Mouse (Mus musculus) v-Abl transformed pro-B cells (cell line): ENCODE results near the gene Cnot6.

Experiments
- in situ Hi-C, 2 experiments: fragments of 400-800 bp; cut with MboI; formaldehyde crosslinking; loops; one replicate each; pipeline ENCODE4 v1.15.1; 2025; ENCODE audit not compliant: unreplicated experiment in 2 of 2

Cnot6 gene

DNA sequence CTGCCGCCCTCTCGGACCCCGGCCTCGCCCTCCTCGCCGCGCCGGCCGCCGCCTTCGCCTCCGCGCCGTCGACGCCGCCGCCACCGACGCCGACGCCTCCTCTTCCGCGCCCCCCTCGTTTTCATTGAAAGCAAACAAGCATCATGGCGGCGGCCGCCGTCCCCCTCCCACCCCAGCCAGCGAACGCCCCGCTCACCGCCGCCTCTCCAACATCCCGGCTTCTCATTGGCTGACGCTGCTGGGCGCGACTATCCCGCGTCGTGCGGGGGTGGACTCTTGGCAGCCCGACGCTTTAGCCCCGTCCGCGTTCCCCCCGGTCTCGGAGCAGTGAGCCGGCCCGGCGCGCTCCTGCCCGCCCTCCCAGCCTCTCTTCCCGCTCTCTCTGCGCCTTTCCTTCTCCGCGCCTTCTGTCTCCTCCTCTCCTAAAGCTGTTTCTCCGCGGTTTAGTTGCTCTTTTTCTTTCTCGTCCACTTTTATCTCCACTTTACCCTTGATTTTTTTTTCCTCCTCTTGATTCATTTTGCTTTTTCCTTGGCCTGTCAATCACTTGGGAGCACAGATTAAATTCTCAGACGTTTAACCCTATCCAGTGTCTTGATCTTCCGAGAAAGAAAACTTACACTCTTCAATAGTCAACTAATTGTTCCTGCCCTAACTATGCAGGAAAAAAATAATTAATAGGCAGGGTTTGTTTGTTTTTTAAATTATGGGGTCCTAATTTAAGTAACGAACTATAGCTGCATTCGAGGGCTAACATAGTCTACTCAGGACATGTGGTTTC lies at the start of gene Cnot6:
Gene Cnot6, minus strand, starts transcription at position 169 of the 781 bp plus-strand sequence.
- in situ Hi-C loops = loop anchor here in 1 of 2 experiments (25.0 kb wide), 2 partner anchors 425 to 925 kb away; partner anchors contain the start of gene Tbc1d9b

DNA sequence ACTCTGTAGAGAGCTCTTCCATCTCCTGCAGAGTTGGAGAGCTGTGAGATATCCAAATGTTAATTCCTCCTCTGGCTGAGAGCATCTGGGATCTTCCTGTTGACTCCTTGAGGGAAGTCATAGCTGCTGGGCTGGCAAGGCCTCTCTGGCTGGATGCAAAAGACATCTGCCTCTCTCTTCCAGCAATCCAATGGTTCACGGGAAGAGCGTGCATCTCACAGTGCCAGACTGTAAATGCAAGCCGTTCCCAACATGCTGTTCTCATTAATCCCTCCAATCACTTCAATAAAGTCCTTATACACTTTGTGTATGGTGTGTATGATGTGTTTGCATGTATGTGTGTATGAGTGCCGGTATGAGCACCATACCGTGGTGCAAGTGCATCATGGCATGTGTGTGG lies 48.6 kb upstream of the Cnot6 start:
- in situ Hi-C loops = no loop called here

DNA sequence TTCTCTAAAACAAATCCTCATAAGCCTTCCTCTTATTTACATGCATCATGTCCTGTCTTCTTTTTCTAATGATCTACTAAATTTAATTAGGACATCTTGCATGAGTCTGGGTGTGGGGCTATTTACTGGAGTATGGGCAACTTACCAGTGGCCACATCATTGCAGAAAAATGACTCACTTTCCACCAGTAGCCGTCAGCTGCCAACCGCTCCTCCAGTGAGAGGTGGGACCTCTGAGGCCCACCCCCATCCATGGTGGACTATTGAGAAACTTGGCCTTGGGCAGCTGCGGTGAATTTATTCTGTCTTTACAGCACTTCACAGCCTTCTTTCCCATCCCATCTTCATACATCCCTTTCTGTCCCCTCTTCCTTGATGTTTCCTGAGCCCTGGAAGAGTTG lies 45.6 kb upstream of the Cnot6 start:
- in situ Hi-C loops = no loop called here

DNA sequence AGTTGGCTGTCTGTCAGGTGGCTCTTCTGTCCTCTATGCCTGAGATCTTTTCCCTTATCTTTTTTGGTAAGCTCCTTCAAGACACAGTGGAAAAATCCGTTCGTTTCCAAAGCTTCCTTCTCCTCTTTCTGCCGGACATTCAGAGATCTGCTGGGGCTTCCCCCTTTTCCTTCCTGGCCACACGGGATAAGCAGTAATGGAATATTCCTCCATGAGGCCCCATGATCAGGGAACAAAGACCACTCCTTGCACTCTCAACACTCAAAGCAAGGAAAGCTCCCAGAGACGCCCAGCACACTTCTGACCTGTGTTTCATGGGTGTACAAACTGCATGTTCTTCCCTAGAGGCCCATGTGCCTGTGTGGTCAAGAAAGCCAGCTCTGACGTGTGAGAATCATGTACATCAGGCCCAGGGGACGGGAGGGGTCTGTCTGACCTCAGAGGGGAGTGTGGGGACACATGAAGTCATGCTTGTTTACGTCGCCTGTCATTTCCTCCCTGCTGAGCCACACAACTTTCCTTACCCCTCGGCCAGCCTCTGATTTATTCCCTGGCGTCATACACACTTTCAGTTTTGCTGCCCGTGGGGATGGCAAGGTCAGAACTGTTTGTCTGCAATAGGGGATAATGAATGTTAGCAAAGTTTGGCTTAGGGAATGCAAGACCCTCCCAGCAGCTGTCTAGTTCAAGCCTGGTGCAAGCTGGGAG lies 42.6 kb upstream of the Cnot6 start:
- in situ Hi-C loops = no loop called here

DNA sequence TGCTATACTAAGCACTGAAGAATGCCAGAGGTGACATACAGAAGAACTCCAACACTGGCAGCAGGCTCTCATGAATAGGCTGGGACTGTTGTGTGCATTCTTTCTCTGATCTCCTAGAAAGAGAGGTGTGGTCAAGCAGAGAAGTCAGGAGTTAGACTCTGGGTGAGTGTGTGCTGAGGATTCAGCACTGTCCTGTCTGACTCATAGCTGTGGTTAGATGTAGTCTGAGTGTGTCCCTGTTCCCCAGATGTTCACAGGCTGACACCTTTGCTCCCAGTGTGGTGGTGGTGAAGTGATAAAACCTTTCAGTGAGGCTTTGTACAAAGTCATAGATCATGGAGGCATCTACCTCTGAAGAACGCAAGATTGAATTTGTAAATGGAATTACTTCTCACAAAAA lies 34.2 kb upstream of the Cnot6 start:
- in situ Hi-C loops = loop anchor here in 1 of 2 experiments (25.0 kb wide), 1 partner anchor 216 kb away; no protein-coding TSS in a partner anchor

DNA sequence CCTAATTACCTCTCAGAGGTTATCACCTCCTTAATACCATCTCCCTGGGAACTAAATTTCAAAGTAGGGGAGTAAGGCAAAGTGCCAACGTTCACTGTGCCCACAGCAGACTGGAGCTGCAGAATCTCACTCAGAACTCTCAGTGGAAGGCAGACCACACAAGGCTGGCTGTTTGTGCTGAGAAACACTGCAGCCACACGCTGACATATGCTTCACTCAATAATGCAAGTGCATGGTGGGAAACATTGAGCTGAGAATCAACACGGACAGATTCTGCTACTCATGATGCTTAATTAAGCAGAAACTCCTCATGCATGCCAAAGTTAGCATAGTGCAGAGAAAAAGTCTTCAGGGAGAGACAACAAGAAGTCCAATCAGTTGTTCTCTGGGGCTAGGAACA lies 33.3 kb upstream of the Cnot6 start:
- in situ Hi-C loops = loop anchor here in 1 of 2 experiments (25.0 kb wide), 1 partner anchor 216 kb away; no protein-coding TSS in a partner anchor

DNA sequence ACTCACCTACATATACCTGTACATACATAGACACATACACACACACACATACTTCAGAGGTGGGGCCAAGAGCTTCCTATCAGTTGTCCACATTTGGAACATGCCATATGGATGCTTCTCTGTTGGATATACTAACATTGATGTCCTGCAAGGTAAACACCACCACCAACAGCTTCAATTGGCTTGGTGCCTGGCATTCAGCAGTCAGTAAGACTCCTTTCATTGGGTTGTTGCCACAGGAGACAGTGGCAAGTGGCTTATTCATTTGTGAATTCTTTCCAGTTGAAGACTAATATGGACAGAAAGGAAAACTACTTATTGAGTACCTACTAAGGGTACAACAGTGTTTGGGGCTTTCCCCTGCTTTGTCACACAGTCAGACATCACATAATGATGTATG lies 32.5 kb upstream of the Cnot6 start:
- in situ Hi-C loops = loop anchor here in 1 of 2 experiments (25.0 kb wide), 1 partner anchor 217 kb away; no protein-coding TSS in a partner anchor

DNA sequence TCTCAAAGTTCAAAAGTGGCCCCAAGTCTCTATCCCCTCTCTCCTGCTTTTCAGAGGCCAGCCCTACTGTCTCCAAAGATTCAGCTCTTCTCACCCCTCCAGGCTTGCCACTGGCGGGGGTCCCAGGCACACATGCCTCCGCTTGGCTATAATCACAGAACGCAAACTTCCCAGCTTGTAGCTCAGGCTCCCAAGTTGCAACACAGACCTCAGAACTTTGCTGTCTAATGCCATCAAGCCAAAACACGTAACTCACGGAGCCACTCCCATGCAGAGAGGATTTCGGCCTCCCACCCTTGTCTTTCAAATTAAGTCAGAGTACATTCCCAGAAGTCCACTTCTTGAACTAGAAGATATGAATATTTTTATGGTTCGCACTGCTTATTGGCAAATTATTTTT lies 31.1 kb upstream of the Cnot6 start:
- in situ Hi-C loops = loop anchor here in 1 of 2 experiments (25.0 kb wide), 1 partner anchor 219 kb away; no protein-coding TSS in a partner anchor

DNA sequence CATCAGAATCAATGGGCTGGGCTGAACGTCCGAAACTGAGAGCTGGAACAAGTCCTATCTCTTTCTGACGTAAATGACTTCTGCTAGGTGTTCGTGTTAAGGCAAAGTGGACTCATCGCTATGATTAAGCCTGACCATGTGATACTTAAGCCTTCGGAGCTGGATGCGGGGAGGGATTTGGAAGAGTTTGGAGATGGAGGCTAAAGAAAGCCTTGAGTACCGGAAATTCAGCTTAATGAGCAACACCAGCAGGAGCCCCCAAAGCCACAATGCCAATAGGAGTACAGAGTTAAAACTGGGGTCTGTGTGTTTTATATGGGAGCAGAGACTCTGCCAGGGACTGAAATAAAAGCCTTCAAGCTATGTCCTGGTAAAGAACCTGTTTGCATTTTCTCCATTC lies 29.7 kb upstream of the Cnot6 start:
- in situ Hi-C loops = loop anchor here in 1 of 2 experiments (25.0 kb wide), 1 partner anchor 220 kb away; no protein-coding TSS in a partner anchor

DNA sequence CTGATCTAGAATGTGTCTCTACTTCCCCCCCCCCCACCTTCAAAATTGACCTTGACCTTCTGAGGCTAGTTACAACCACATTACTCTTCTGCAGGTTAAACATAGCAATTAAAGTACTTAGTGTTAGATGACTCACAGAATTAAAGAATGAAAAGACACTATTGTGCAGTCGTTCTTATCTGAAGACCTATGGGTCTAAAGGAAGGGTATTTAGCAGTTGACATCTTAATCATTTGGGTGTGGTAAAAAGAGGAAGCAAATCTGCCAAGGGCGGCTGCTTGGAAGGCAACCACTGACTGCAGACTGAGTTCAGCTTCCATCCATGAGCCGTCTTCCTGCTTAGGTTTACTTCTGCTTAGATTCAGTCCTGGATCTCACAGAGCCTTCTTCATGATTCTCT lies 27.3 kb upstream of the Cnot6 start:
- in situ Hi-C loops = loop anchor here (5.0 to 25.0 kb wide), 3 partner anchors 93 to 223 kb away; no protein-coding TSS in a partner anchor

DNA sequence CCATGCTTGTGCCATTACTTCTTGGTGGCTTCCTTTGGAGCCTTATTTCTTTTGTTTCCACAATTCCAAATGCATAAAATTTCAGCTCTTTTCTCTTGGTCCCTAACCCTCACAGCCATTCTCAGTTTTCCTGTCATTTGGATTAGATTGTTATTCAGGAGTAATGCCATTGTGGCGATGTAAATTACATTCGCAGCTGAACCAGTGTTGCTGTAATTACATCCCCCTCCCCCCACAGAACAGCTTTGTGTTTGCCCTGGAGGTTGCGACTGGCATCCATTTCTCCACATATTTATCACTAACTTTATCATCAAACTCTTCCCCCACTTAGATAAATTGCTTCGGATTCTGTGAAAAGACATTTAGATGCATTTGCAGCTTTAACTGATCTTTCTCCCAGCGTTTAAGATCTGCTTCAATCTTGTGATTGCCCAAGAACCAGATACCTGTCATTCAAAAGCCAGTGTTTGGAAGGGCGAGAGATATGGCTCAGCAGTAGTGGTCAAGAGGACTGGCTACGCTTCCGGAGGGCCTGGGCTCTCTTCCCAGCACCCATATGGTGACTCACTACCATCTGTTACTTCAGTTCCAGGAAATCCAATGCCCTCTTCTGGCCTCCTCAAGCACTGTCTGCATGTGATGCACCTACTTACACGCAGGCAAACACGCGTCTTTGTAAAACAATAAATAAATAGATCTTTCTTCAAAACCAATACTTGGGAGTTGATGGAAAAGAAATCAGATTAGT lies 26.3 kb upstream of the Cnot6 start:
- in situ Hi-C loops = loop anchor here (5.0 to 25.0 kb wide), 3 partner anchors 93 to 223 kb away; no protein-coding TSS in a partner anchor

DNA sequence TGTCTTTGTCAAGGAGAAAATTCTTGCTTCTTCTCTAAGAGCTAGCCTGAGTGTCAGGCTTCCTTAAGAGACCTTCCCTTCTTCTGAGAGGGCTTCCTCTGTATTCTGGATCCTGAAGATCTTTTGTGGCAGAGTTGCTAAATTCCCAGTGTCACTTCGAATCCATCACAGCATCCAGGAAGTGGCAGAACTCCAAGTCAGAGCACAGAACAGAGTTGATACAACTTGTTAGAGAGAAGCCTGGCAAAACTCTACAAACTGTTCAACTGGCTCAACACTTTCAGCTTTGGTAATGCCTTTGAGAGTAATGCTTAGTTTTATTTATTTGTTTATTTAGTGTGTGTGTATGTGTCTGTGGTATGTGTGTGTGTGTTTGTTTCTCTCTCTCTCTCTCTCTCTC lies 25.1 kb upstream of the Cnot6 start:
- in situ Hi-C loops = loop anchor here (5.0 to 25.0 kb wide), 3 partner anchors 95 to 225 kb away; no protein-coding TSS in a partner anchor

DNA sequence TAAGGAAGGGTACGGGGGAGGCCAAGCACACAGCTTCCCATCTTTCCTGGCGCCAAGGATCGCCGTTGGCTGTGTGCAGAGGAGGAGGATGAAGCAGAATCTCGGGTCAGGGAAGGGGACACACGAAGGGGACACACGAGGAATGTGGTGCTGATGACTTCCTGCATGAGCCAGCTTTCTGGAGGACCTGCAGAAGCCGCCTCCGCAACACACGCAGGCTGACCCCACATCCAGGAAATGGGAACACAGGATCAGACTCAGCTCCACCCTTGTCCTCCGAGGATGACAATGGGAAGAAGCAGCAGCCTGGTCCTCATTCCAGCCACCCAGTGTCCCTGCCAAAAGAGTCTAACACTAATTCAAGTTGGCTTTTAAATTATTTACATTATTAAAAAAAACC lies 22.2 kb upstream of the Cnot6 start:
- in situ Hi-C loops = loop anchor here (5.0 to 25.0 kb wide), 3 partner anchors 98 to 228 kb away; no protein-coding TSS in a partner anchor

DNA sequence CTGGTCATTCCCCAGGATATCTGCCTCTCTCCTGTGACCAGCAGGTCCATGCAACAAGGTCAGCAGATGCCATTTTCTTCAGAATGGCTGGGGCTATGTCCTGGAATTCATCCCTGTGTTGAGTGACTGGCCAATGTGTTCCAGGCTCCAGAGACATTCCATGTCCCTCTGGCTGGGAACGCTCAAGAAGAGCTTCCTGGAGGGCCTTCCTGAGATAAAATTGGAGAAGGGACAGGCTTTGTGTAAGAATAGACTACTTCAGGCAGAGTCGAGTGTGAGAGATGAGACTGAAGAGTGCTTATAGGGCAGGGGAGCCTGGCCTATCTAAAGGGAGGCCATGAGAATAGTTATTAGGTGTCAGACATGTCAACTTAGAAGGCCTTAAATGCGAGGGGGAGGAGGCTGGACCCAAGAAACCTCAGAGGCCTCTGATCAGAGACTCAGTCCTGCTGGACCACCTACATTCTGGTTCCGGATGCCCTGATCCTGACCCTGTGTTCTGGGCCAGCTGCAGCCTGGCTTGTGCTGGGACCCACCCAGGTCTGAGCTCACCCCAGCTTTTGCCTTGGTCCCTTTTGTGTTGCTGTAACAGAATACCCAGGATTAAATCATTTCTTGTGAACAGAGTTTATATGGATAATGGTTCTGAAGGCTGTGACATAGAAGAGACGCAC lies 17.9 kb upstream of the Cnot6 start:
- in situ Hi-C loops = loop anchor here (10.0 to 25.0 kb wide), 2 partner anchors 104 to 232 kb away; no protein-coding TSS in a partner anchor

DNA sequence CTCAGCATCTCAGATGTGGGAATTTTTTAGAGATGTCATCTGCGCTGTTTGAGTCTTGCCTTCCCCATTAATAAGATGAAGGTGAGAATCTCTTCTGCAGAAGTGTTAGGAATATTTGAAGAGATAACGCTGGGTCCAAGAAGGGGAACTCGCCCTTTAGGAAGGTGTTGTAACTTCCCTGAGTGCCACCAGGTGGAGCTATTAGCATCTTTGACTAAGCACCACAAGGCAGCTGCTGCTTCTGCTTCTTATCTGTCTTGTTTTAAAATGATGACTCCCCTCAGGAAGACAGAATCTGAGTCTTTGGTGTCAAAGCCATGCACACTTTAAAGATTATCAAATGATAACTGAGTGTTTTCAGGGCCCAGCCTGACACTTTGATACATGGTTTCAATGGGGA lies 15.4 kb upstream of the Cnot6 start:
- in situ Hi-C loops = loop anchor here in 1 of 2 experiments (5.0 to 25.0 kb wide), 2 partner anchors 139 to 234 kb away; no protein-coding TSS in a partner anchor

DNA sequence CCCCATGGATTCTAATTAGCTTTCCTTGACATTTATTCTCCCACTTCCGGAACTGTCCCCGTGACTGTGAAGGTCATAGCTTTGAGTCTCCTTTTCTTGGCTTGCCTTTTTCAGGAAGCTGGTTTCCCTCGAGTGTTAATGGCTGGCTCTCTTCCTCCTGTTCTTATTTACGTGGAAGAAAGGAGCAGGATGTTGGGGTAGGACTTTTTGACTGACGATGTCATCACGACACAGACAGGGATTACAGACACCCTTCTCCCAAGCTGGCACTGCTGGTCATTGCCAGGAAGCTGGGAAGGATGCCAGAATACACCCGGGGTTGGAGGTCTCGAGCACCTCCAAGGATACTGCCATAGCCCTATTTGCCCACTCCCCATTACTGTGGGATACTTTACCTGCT lies 14.3 kb upstream of the Cnot6 start:
- in situ Hi-C loops = loop anchor here in 1 of 2 experiments (5.0 to 25.0 kb wide), 2 partner anchors 141 to 236 kb away; no protein-coding TSS in a partner anchor

DNA sequence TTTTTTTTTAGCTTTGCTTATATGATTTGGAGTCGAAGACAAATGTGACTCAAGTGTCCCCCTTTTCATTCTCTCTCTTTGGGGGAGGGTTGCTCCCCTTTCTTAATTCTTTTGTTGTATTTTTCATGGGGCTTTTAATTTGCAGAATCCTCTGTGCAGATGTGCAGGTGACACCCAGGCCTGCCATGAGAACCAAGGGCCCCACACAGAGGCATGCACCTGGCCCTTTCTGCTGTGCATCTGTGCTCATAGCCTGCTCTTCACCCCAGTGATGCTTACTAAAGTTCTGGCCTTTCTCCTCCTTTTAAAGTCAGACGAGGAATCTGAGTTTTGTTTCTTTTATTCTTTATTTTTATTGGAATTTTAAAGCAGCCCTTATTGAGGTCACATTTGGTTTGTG lies 12.2 kb upstream of the Cnot6 start:
- in situ Hi-C loops = loop anchor here (5.0 to 25.0 kb wide), 4 partner anchors 143 to 937 kb away; partner anchors contain the start of gene Tbc1d9b (in 1 of the 2)

DNA sequence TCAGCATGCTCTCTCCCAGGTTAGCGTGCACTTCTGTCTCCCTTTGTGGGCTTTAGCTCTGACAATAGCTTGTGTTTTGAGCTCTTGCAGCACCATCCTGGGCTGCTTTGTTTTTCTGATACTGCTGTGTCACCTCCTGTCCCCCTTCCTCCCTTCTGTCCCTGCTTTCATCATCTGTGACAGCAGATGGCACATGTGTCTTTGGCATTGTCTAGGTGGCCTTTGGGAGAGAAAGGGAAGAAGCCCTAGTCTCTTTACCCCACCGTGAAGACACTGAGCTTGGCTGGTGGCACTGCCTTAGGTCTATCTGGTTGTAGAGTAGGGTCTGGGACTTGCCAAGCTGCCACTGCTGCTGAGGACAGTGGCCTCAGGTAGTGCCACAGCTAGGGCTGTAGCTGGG lies 10.8 kb upstream of the Cnot6 start:
- in situ Hi-C loops = loop anchor here in 1 of 2 experiments (25.0 kb wide), 2 partner anchors 414 to 936 kb away; partner anchors contain the start of gene Tbc1d9b

DNA sequence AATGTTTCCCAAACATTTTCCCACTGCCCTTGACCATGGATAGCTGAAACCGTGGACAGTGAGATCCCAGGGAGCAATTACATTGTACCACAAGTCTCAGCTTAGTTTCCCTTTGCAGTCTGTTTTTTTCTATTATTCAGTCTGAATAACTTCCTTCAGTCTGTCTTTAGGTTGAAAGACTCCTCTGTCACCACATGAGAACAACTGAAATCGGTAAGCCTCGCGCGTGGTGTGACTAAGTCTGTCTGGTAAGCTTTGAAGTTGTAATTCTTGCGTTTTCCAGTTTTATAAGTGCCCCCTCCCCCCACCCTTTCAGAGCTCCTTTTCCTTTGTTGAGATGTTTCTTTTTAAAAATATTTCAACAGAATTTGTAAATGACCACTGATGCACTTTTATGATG lies 10.2 kb upstream of the Cnot6 start:
- in situ Hi-C loops = loop anchor here in 1 of 2 experiments (25.0 kb wide), 2 partner anchors 415 to 935 kb away; partner anchors contain the start of gene Tbc1d9b
